Mouse (Mus musculus): ENCODE results near the gene Reg4.
A peak's percentile ranks its signal among the peaks of the same experiment; 100 is the strongest.

Reg4 gene

GRCm38 (mm10) chr3:98221856-98222255 lies at the start of gene Reg4:
Reg4 (plus strand) TSS chr3:98222156.
- no peak for ATAC-seq (ENCODE audit: low TSS enrichment)

- peak; percentile 72 for ATAC-seq (ENCODE audit: low TSS enrichment)
Measured at GRCm38 (mm10) chr3:98178340-98178739, 43.6 kb upstream of the Reg4 start.

GRCm38 (mm10) chr3:98180805-98181204 lies 41.2 kb upstream of the Reg4 start:
- ATAC-seq (ENCODE audit: low TSS enrichment), result peak; percentile 65; the same call in 1 of the 2 replicates

- ATAC-seq (ENCODE audit: low TSS enrichment), result no peak
Measured at GRCm38 (mm10) chr3:98185163-98185714, 36.7 kb upstream of the Reg4 start.

- ATAC-seq (ENCODE audit: low TSS enrichment), result no peak
Measured at GRCm38 (mm10) chr3:98187777-98188176, 34.2 kb upstream of the Reg4 start.

- no peak for ATAC-seq (ENCODE audit: low TSS enrichment)
Measured at GRCm38 (mm10) chr3:98197711-98198532, 24.0 kb upstream of the Reg4 start.

- no peak for ATAC-seq (ENCODE audit: low TSS enrichment)
Measured at GRCm38 (mm10) chr3:98199747-98200146, 22.2 kb upstream of the Reg4 start.

GRCm38 (mm10) chr3:98203282-98203681 lies 18.7 kb upstream of the Reg4 start:
- no peak for ATAC-seq (ENCODE audit: low TSS enrichment)

GRCm38 (mm10) chr3:98206977-98207376 lies 15.0 kb upstream of the Reg4 start:
- ATAC-seq (ENCODE audit: low TSS enrichment), result no peak

GRCm38 (mm10) chr3:98209161-98209560 lies 12.8 kb upstream of the Reg4 start:
- ATAC-seq (ENCODE audit: low TSS enrichment), result no peak

- peak; percentile 27; the same call in 1 of the 2 replicates for ATAC-seq (ENCODE audit: low TSS enrichment)
Measured at GRCm38 (mm10) chr3:98210860-98211259, 11.1 kb upstream of the Reg4 start.

- ATAC-seq (ENCODE audit: low TSS enrichment), result peak; percentile 99
Measured at GRCm38 (mm10) chr3:98211301-98212081, 10.5 kb upstream of the Reg4 start.

GRCm38 (mm10) chr3:98216296-98216695 lies 5.7 kb upstream of the Reg4 start:
- ATAC-seq (ENCODE audit: low TSS enrichment), result no peak

GRCm38 (mm10) chr3:98223263-98223662 lies 1.3 kb downstream of the Reg4 start:
- ATAC-seq (ENCODE audit: low TSS enrichment), result no peak

- peak; percentile 92 for ATAC-seq (ENCODE audit: low TSS enrichment)
Measured at GRCm38 (mm10) chr3:98223783-98224580, 2.0 kb downstream of the Reg4 start.

GRCm38 (mm10) chr3:98224975-98225374 lies 3.0 kb downstream of the Reg4 start:
- no peak for ATAC-seq (ENCODE audit: low TSS enrichment)

GRCm38 (mm10) chr3:98225746-98226145 lies 3.8 kb downstream of the Reg4 start:
- no peak for ATAC-seq (ENCODE audit: low TSS enrichment)

GRCm38 (mm10) chr3:98226988-98227610 lies 5.1 kb downstream of the Reg4 start:
- peak; percentile 82 for ATAC-seq (ENCODE audit: low TSS enrichment)

GRCm38 (mm10) chr3:98227763-98228162 lies 5.8 kb downstream of the Reg4 start:
- no peak for ATAC-seq (ENCODE audit: low TSS enrichment)

GRCm38 (mm10) chr3:98229943-98230342 lies 8.0 kb downstream of the Reg4 start:
- ATAC-seq (ENCODE audit: low TSS enrichment), result no peak

- no peak for ATAC-seq (ENCODE audit: low TSS enrichment)
Measured at GRCm38 (mm10) chr3:98233504-98233903, 11.5 kb downstream of the Reg4 start.

Data from frontal cortex, adult (tissue).